Mouse (Mus musculus): Measurements from ENCODE around the gene Adap1. TPM values are rescaled to one million over a fixed set of nuclear protein-coding genes. Genes with fewer than 3 reads are reported as not detected.
A peak's percentile ranks its signal among the peaks of the same experiment; 100 is the strongest.

Adap1 gene
- total and polyA plus RNA-seq, 3 experiments: 1.5 to 2.8 (median 1.7) TPM

DNA sequence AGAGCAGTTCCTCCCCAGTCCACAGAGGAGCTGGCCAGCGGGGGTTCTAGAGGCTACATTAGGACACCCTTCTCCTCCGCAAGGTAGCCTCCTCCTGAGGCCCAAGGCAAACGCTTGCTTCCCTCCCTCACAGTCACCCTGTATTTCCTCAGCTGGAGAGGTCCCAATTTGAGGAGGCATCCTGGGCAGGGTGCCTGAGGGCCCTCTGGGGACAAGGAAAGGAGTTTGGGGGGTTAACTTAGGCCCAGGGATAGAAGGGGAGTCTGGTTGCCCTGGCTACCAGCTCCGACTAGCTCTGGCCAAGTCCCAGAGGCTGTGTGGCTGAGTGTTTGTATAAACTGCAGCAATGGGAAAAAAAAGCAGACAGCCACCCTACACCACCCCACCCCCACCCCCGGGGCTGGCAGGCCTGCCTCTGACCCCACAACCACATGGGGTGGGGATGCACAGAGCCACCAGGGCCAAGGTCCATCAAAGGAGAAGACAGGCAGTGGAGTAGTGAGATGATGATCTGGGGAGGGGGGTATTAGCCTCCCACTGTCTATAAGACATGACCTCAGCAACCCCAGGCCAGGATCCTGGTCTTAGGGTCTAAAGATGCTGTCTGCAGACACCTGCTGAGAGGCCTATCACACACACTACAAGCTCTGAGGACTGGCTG is 39.6 kb upstream of the Adap1 start:
- H3K4me3 ChIP-seq: peak overlapping the region; percentile 6; the same call in 1 of the 2 replicates
- intact Hi-C loops (cut with DNase I): loop anchor here (1.0 to 5.0 kb wide), 3 partner anchors 33 to 140 kb away; no protein-coding TSS in a partner anchor
- H3K4me1 ChIP-seq (ENCODE audit: control insufficient read depth, insufficient read depth, low read length): peaks cover 13% of the 10 kb centered on the region
- WGBS: 16% methylated on average over 5 of the region's 5 CpGs
- peak overlapping the region; percentile 44; the same call in 1 of the 2 replicates for H3K9ac ChIP-seq (ENCODE audit: low read depth, low read length)
- H3K79me2 ChIP-seq (replicated peaks; ENCODE audit: control insufficient read depth, insufficient read depth, low read length): no peaks in the 10 kb centered on the region
- no peaks in the 10 kb centered on the region for H3K36me3 ChIP-seq (ENCODE audit: control insufficient read depth, insufficient read depth, low read length)
- peak overlapping the region; percentile 94 for H3K27ac ChIP-seq
- no peak for DNase-seq
- TF ChIP-seq POLR2A (IDR thresholded peaks at IDR 0.05; ENCODE audit: insufficient read depth, low read depth, low read length) (peak; percentile 4; the same call in 1 of the 2 replicates), CTCF (IDR thresholded peaks at IDR 0.05) (no peak), EP300 (IDR thresholded peaks at IDR 0.05; ENCODE audit: insufficient read depth, low read depth, low read length) (no peak)
- H3K27me3 ChIP-seq (ENCODE audit: control insufficient read depth, insufficient read depth, low read length): no peaks in the 10 kb centered on the region

DNA sequence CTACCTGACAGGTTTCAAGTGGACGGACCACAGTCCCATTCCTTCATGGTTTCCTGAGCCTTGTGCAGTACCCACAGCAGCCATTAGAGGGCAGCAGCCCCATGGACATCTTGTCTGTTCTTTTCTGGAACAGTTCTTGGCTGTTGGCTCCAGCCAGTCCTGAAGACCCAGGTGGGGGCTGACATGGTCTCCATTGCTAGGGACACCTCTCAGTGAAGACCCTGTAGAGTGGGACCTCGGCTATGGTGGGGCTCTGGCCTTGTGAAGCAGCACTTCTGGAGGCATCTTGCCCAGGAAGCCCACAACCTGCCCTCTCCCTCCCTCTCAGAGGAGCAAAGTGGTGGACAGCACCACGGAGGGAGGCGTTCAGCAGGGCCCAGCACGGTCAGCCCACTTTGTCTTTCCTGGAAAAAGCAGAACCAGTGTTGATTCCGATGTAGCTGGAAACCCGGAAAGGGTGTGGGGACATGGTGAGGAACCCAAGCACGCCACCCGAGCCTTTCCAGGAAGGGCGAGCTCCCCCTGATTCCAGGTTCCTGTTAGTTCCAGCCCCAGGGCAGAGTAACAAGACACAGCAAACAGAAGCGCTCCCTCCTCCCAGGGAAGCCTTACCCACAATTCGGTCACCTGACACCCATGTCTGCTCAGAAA is 39.0 kb upstream of the Adap1 start:
- intact Hi-C loops (cut with DNase I): loop anchor here (1.0 to 5.0 kb wide), 3 partner anchors 34 to 141 kb away; no protein-coding TSS in a partner anchor
- peak; percentile 88 to 94 for DNase-seq
- WGBS: 12% methylated on average over 12 of the region's 12 CpGs
- Histone ChIP-seq H3K27me3 (ENCODE audit: control insufficient read depth, insufficient read depth, low read length) (no peaks in the 10 kb centered on the region), H3K4me3 (peak overlapping the region; percentile 29; the same call in 1 of the 2 replicates), H3K9ac (ENCODE audit: low read depth, low read length) (peak overlapping the region; percentile 48), H3K79me2 (replicated peaks; ENCODE audit: control insufficient read depth, insufficient read depth, low read length) (no peaks in the 10 kb centered on the region), H3K36me3 (ENCODE audit: control insufficient read depth, insufficient read depth, low read length) (no peaks in the 10 kb centered on the region), H3K4me1 (ENCODE audit: control insufficient read depth, insufficient read depth, low read length) (peaks cover 13% of the 10 kb centered on the region), H3K27ac (peak overlapping the region; percentile 94)
- TF ChIP-seq POLR2A (IDR thresholded peaks at IDR 0.05; ENCODE audit: insufficient read depth, low read depth, low read length) (peak; percentile 56; the same call in 1 of the 2 replicates), EP300 (IDR thresholded peaks at IDR 0.05; ENCODE audit: insufficient read depth, low read depth, low read length) (peak; percentile 98), CTCF (IDR thresholded peaks at IDR 0.05) (no peak; the same call in 1 of the 2 replicates)

DNA sequence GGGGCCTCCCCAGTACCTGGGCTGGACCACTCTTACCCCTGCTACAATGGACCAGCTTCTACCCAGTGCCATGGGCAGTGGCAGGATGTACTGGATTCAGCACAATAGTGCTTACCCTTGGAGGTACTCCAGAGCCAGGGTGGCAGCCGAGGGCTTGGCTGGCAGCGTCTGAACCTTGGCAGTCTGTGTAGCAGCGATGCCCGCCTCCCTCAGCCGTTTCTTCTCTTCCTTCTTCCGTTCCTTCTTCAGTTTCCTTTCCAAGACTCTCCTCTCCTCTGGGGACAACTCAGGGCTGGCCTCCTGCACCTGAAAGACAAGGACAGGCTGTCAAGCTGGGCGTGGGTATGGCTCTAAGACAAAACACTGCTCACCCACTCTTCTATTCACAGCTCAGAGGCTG is 38.4 kb upstream of the Adap1 start:
- 31% methylated on average over 7 of the region's 7 CpGs for WGBS
- Histone ChIP-seq H3K27me3 (ENCODE audit: control insufficient read depth, insufficient read depth, low read length) (no peaks in the 10 kb centered on the region), H3K9ac (ENCODE audit: low read depth, low read length) (peak overlapping the region; percentile 48), H3K4me1 (ENCODE audit: control insufficient read depth, insufficient read depth, low read length) (peaks cover 13% of the 10 kb centered on the region), H3K36me3 (ENCODE audit: control insufficient read depth, insufficient read depth, low read length) (no peaks in the 10 kb centered on the region), H3K79me2 (replicated peaks; ENCODE audit: control insufficient read depth, insufficient read depth, low read length) (no peaks in the 10 kb centered on the region), H3K4me3 (no peak overlapping the region), H3K27ac (peak overlapping the region; percentile 94)
- no peak for DNase-seq
- intact Hi-C loops (cut with DNase I): loop anchor here (1.0 to 5.0 kb wide), 3 partner anchors 34 to 141 kb away; no protein-coding TSS in a partner anchor
- TF ChIP-seq POLR2A (IDR thresholded peaks at IDR 0.05; ENCODE audit: insufficient read depth, low read depth, low read length) (no peak), CTCF (IDR thresholded peaks at IDR 0.05) (no peak), EP300 (IDR thresholded peaks at IDR 0.05; ENCODE audit: insufficient read depth, low read depth, low read length) (no peak)

DNA sequence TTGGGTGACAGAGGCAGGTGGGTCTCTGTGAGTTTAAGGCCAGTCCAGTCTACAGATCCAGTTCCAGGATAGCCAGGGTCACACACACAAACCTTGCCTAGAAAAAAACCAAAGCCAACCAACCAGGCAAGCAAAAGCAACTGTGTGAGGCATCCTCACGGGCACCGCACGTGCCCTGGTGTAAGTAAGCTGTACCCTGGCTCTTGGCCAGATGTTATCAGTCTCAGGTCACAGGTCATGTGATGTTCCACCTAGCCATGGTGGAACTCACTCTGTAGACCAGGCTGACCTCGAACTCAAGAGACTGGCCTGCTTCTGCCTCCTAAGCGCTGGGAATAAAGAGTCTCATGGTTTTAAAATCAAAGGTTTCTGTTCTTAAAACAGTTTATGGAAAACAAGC is 33.8 kb upstream of the Adap1 start:
- no peak for TF ChIP-seq POLR2A (IDR thresholded peaks at IDR 0.05; ENCODE audit: insufficient read depth, low read depth, low read length)
- TF ChIP-seq CTCF (IDR thresholded peaks at IDR 0.05): no peak
- TF ChIP-seq EP300 (IDR thresholded peaks at IDR 0.05; ENCODE audit: insufficient read depth, low read depth, low read length): no peak
- intact Hi-C loops (cut with DNase I): no loop called here
- DNase-seq: no peak

DNA sequence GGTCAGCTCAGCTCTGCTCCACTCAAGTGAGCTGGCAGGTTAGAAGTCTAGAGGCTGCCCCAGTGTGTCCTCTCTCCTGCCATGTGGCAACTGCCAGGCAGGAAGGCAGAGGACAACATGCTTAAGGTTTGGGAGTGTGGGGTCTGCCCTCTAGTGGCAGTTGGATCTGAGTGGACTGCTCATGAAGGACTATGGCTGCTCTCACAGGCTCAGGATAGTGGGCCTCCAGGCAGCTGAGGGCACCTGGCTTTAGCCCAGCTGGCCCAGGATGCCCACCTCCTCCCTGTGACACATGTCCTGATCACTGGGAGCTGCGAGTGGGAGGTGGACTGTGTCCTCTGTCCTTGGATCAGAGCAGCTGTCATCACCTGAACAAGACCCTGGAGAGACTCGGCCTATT is 33.2 kb upstream of the Adap1 start:
- Histone ChIP-seq H3K27me3 (ENCODE audit: control insufficient read depth, insufficient read depth, low read length) (no peaks in the 10 kb centered on the region), H3K4me3 (no peak overlapping the region)
- intact Hi-C loops (cut with DNase I): no loop called here

More for the DNA sequence above, 33.8 kb upstream of the Adap1 start:
- no peak overlapping the region for H3K4me3 ChIP-seq
- H3K9ac ChIP-seq (ENCODE audit: low read depth, low read length): no peak overlapping the region
- no peak overlapping the region for H3K27ac ChIP-seq
- no peaks in the 10 kb centered on the region for H3K27me3 ChIP-seq (ENCODE audit: control insufficient read depth, insufficient read depth, low read length)
- H3K4me1 ChIP-seq (ENCODE audit: control insufficient read depth, insufficient read depth, low read length): peaks cover 4% of the 10 kb centered on the region
- no peaks in the 10 kb centered on the region for H3K79me2 ChIP-seq (replicated peaks; ENCODE audit: control insufficient read depth, insufficient read depth, low read length)
- WGBS: 75% methylated on average over 5 of the region's 5 CpGs
- H3K36me3 ChIP-seq (ENCODE audit: control insufficient read depth, insufficient read depth, low read length): no peaks in the 10 kb centered on the region

More for the DNA sequence above, 33.2 kb upstream of the Adap1 start:
- Histone ChIP-seq H3K9ac (ENCODE audit: low read depth, low read length) (no peak overlapping the region), H3K27ac (no peak overlapping the region), H3K4me1 (ENCODE audit: control insufficient read depth, insufficient read depth, low read length) (peaks cover under 1% of the 10 kb centered on the region), H3K79me2 (replicated peaks; ENCODE audit: control insufficient read depth, insufficient read depth, low read length) (no peaks in the 10 kb centered on the region), H3K36me3 (ENCODE audit: control insufficient read depth, insufficient read depth, low read length) (no peaks in the 10 kb centered on the region)
- TF ChIP-seq EP300 (IDR thresholded peaks at IDR 0.05; ENCODE audit: insufficient read depth, low read depth, low read length) (no peak), CTCF (IDR thresholded peaks at IDR 0.05) (peak; percentile 74)
- DNase-seq: no peak
- WGBS: 46% methylated on average over 2 of the region's 2 CpGs

Measured in heart, adult 2 months (tissue).